Mouse (Mus musculus) embryo, embryonic 9.5 days (tissue): ENCODE results near the gene Plce1.

ENCODE experiments used
- DNase-seq: peaks from one replicate; pipeline ENCODE4 v3.0.0-alpha.2; 2017; ENCODE audit errors: extremely low spot score

Gene Plce1

DNA sequence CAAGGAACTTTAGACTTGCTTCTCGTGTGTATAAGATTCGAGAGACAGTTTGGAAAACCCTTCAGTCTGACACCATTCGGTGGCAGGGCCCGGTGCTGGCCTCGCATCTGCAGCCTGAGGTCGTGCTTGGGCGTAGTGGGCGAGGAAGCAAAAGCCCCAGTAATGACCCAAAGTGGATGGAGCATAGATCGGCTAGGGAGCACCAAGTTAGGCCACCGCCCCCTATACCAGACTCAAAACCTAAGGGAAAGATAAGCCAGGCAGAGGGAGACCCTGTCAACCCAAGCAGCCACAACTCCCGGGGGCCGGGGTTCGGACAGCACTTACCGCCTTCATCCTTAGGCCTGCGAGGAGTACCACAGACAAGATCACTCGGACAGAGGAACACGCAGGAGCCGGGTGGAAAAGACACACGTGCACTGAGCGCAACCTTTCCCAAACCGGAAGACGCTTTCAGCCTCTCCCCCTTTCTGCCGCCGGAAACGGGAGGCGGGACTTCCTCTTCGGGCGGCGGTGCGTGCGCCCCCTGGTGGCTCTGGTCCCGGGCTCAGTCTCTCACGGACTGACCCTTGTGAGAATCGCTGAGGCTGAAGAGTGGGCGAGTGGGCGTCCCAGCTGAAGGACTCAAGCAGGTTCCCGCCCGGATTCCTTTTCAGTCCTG lies 338.0 kb downstream of the Plce1 start, which contains the start of gene Noc3l:
Gene Noc3l, minus strand, starts transcription at position 472 of the 661 bp plus-strand sequence.
- DNase-seq = peak; percentile 95

DNA sequence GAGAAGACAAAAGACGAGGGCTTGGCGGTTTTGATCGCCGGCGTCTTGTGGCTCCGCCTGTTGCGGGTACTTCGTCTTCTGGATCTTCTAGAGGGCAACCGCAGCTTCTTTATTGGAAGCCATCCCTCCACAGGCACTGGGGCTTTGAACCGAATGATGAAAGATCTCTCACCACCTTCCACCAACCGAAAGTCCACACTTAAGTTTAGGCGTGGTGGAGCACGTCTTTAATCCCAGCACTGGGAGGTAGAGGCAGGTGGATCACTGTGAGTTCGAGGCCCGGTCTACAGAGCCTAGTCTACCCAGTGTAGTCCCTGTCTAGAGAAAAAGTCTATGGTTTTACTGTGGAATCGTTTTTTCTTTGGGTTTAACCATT lies 338.5 kb downstream of the Plce1 start:
- no peak for DNase-seq

DNA sequence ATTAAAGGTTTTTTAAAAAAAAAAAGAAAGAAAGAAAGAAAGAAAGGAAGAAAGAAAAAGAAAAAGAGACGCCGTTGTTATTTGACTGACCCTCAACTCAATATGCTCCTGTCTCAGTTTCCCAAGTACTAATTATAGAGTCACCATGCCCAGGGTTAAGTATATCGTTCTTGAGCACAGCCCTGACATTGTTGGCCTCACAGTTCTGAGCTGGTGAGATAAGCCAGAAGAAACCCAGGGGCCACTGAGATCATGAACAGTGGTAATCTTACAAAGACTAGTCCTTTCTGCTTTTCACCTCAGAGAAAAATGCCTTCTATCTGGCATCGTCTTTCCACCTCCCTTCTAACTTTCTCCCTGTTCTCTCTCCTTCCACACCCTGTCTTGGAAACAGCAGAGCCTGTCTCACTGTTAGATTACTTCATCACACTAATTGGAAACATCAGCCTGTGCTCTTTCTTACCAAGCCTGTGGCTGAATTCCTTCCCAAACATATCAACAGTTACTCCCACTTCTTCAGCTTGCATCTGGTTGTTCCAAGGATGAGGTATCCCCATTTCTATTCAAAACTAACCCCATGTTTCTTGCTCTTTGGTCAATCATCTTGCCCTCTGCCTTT lies 339.4 kb downstream of the Plce1 start:
- no peak for DNase-seq

DNA sequence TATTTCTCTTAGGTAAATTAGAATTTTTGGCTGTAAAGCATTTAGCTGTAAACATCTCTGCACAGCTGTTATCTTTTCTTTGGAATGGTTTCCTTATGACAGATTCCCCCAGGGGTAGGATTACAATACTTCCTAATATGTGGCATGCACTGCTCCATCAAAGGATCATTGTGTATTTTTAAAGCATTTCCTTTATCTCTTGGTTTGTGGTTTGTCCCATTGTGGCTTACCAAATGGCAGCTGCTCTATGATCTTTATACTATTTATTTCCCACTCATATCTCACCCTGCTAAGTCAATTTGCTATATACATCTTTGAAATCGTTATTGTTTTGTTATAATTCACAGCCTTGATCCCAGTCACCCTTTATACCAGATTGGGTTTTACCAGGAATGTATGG lies 352.3 kb downstream of the Plce1 start:
- no peak for DNase-seq
